Mouse (Mus musculus) heart, postnatal 0 days (tissue): ENCODE measurements around the gene Dhx57.

Source experiments
- CTCF ChIP-seq: IDR thresholded peaks from 2 replicates; pipeline ENCODE4 v1.5.1; 2016; ENCODE audit warnings: antibody characterized with exemption, control low read depth, low read depth
- EP300 ChIP-seq: IDR thresholded peaks from 2 replicates; pipeline ENCODE4 v1.6.1; 2016; ENCODE audit warnings: antibody characterized with exemption, low read depth

GRCm38 (mm10) chr17:80193075-80193474, 97.2 kb downstream of the Dhx57 start:
- TF ChIP-seq EP300 (no peak), CTCF (peak; percentile 39)
